ENCODE assay signal across 18 mouse cellular contexts in genomic region chr19:21764013-21764412, GRCm38 (mm10). TPM values are rescaled to one million over a fixed set of nuclear protein-coding genes. Genes with fewer than 3 reads are reported as not detected.
DNase-seq lines count a peak whose midpoint lies in the region; ATAC-seq and TF ChIP-seq lines count a peak whose summit lies in the region.
"Had no signal": no experiment of that assay in that cellular context is flagged by ENCODE, and none has a peak within 500 bp of the region (broad histone marks: within the 10 kb centered on the region; RNA-seq: fewer than 3 reads in every experiment).

No protein-coding gene starts in this region.

- H3K27ac ChIP-seq in layer of hippocampus, adult 2 months, result no peak overlapping the region
- H3K27ac ChIP-seq: embryonic facial prominence, embryonic 12.5 days; hindbrain, embryonic 15.5 days; limb, embryonic 12.5 days; lung, embryonic 15.5 days; midbrain, embryonic 13.5 days had no signal

- no peak for ATAC-seq in monocyte, adult 5-6 weeks (replicated peaks; ENCODE audit: insufficient number of reproducible peaks, low FRiP score, low TSS enrichment, poor library complexity, severe bottlenecking)
- ATAC-seq in activated CD4-positive, CD25-positive, alpha-beta regulatory T cell, adult 4 months, result no peak
- ATAC-seq: midbrain, embryonic 13.5 days had no signal

- no peak overlapping the region for H3K4me3 ChIP-seq in layer of hippocampus, adult 2 months
- H3K4me3 ChIP-seq: embryonic facial prominence, embryonic 12.5 days; hindbrain, embryonic 15.5 days; limb, embryonic 12.5 days; lung, embryonic 15.5 days; midbrain, embryonic 13.5 days had no signal

- peak; percentile 38 for DNase-seq in cerebellum, adult 9-10 months
- no peak for DNase-seq in cerebellum, postnatal 14 days
- DNase-seq in layer of hippocampus, adult 2 months (ENCODE audit: low spot score in 2 of 2), result no peak
- DNase-seq in layer of hippocampus, adult 9-10 months (ENCODE audit: low spot score), result no peak
- peak; percentile 51 for DNase-seq in 3T3-L1 (ENCODE audit: low read depth, low spot score)
- DNase-seq in brain, adult 2 months (ENCODE audit: low read depth, low spot score), result peak; percentile 61
- DNase-seq: adrenal gland, postnatal 14 days; B cell, adult 2 months; heart, postnatal 10 days; kidney, adult 8-10 months; thymus, postnatal 4 days had no signal

- peak; percentile 64 for TF ChIP-seq CTCF in layer of hippocampus, adult 2 months (conservative IDR thresholded peaks at IDR 0.05)

RNA-seq across cellular contexts. Expression of gene Cemip2, which starts 14.1 kb away (rescaled TPM):
- 10 to 100 TPM; 13.3 TPM for total RNA-seq in layer of hippocampus, adult 2 months (2021)
- 13.1 to 24.4 TPM (median 16.6 TPM) in 3 replicates for total RNA-seq in monocyte, adult 5-6 weeks (2017)
- 1 to 10 TPM; 6.3 to 7.2 TPM for polyA plus RNA-seq in activated CD4-positive, CD25-positive, alpha-beta regulatory T cell, adult 4 months (2017; shearing (Covaris generic))

Comparison
In these comparisons a context has a peak if more than half of its experiments do, and no peak if none do; other contexts are left out.
1. DNase-seq: peak in cerebellum, adult 9-10 months (single experiment), 3T3-L1 (single experiment) and brain, adult 2 months (single experiment); none in cerebellum, postnatal 14 days (0 of 2), layer of hippocampus, adult 2 months (0 of 2) and layer of hippocampus, adult 9-10 months (single experiment).